Comparison of ENCODE assay signal across 22 mouse cellular contexts in genomic region chr2:21970774-21971406, GRCm38 (mm10).
"Had no signal": no experiment of that assay in that cellular context is flagged by ENCODE, and none has a peak within 500 bp of the region (broad histone marks: within the 10 kb centered on the region; RNA-seq: fewer than 3 reads in every experiment).

No protein-coding gene starts in this region.

- DNase-seq: liver, postnatal 0 days; lung, adult 2 months; lung, postnatal 14 days; lung, postnatal 36 days; midbrain, embryonic 14.5 days; retina, postnatal 1 day; right cerebral cortex, adult 18-20 months; right cerebral cortex, postnatal 14 days; thymus, adult 2 months; thymus, postnatal 25 days; thymus, postnatal 4 days had no signal

- H3K4me1 ChIP-seq: lung, embryonic 15.5 days; midbrain, embryonic 12.5 days; neural tube, embryonic 13.5 days; neural tube, embryonic 15.5 days; stomach, embryonic 15.5 days had no signal

- H3K4me3 ChIP-seq: lung, embryonic 15.5 days; midbrain, embryonic 10.5 days; midbrain, embryonic 12.5 days; myocyte; neural tube, embryonic 13.5 days; neural tube, embryonic 15.5 days; stomach, embryonic 15.5 days had no signal

- H3K27me3 ChIP-seq: lung, embryonic 15.5 days; midbrain, embryonic 12.5 days; neural tube, embryonic 13.5 days; neural tube, embryonic 15.5 days; stomach, embryonic 15.5 days had no signal

- H3K4me2 ChIP-seq: lung, embryonic 15.5 days; midbrain, embryonic 12.5 days; neural tube, embryonic 13.5 days; neural tube, embryonic 15.5 days; stomach, embryonic 15.5 days had no signal

- H3K9me3 ChIP-seq: lung, embryonic 15.5 days; midbrain, embryonic 10.5 days; midbrain, embryonic 12.5 days; neural tube, embryonic 13.5 days; neural tube, embryonic 15.5 days; stomach, embryonic 15.5 days had no signal

- H3K36me3 ChIP-seq: lung, embryonic 15.5 days; midbrain, embryonic 10.5 days; midbrain, embryonic 12.5 days; neural tube, embryonic 13.5 days; neural tube, embryonic 15.5 days; stomach, embryonic 15.5 days had no signal

- ATAC-seq: liver, postnatal 0 days; lung, postnatal 0 days; midbrain, embryonic 16.5 days had no signal

- H3K9ac ChIP-seq: liver, postnatal 0 days; lung, embryonic 15.5 days; midbrain, embryonic 12.5 days; neural tube, embryonic 13.5 days; neural tube, embryonic 15.5 days; stomach, embryonic 15.5 days had no signal

- H3K27ac ChIP-seq: lung, embryonic 15.5 days; macrophage; midbrain, embryonic 10.5 days; midbrain, embryonic 12.5 days; neural tube, embryonic 13.5 days; neural tube, embryonic 15.5 days; stomach, embryonic 15.5 days; stomach, postnatal 0 days had no signal
